Mouse (Mus musculus) E14TG2a.4 (cell line): Measurements from ENCODE around the gene Msh4.

Experiments
- CTCF ChIP-seq: conservative IDR thresholded peaks from 2 replicates; pipeline ENCODE4 v1.5.1; 2014; ENCODE audit warnings: low read length
- NANOG ChIP-seq: IDR thresholded peaks from 2 replicates; pipeline ENCODE4 v1.6.1; 2014; ENCODE audit warnings: borderline replicate concordance, low read length, mixed read lengths
- POU5F1 ChIP-seq: IDR thresholded peaks from 2 replicates; pipeline ENCODE4 v1.6.1; 2014; ENCODE audit warnings: low read length, borderline replicate concordance

DNA sequence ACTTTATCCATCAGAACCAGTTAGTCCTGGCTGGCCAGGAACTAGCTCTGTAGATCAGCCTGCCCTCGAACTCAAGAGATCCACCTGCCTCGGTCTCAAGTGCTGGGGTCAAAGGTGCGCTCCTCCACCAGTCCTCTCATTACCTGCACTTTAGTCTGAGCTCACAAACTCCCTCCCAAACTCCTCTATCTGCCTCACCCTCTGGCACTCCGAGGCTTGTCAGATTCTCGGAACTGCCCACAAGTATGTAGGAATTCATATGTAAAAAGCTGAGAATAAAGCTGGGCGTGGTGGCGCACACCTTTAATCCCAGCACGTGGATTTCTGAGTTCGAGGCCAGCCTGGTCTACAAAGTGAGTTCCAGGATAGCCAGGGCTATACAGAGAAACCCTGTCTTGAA, 34.5 kb upstream of the Msh4 start:
- TF ChIP-seq CTCF, result no peak
- TF ChIP-seq POU5F1, result no peak
- TF ChIP-seq NANOG, result no peak
